Mouse (Mus musculus) CH12.LX (cell line): Measurements from ENCODE around the gene Ccdc105. TPM values are rescaled to one million over a fixed set of nuclear protein-coding genes. Genes with fewer than 3 reads are reported as not detected.

ENCODE experiments used
- DNase-seq: peaks from one replicate; pipeline ENCODE4 v3.0.0-alpha.2; 2013; ENCODE audit errors: extremely low read depth
- H3K27ac ChIP-seq: 2 replicates; pipeline ENCODE4 v1.5.1; 2012; ENCODE audit warnings: low read depth, mild to moderate bottlenecking, control low read depth, moderate library complexity; ENCODE audit not compliant: insufficient read depth
- H3K27me3 ChIP-seq: replicated peaks from 2 replicates; pipeline ENCODE3; 2012; ENCODE audit warnings: inconsistent platforms
- H3K36me3 ChIP-seq, 2 experiments: replicated peaks in 1 of 2; 2 replicates each; pipeline versions ENCODE3 to v1.6.1; 2012; ENCODE audit warnings: inconsistent platforms in 1 of 2, low read length in 1 of 2, mild to moderate bottlenecking in 1 of 2, mixed read lengths in 1 of 2, moderate library complexity in 1 of 2; ENCODE audit not compliant: control insufficient read depth in 1 of 2, insufficient read depth in 1 of 2
- H3K4me1 ChIP-seq, 2 experiments: 2 replicates each; pipeline ENCODE4 v1.6.1; 2012; ENCODE audit warnings: inconsistent platforms in 1 of 2, moderate library complexity in 1 of 2; ENCODE audit not compliant: insufficient read depth in 2 of 2, control insufficient read depth in 1 of 2
- H3K4me2 ChIP-seq: 2 replicates; pipeline ENCODE4 v1.6.1; 2012; ENCODE audit warnings: low read depth, mild to moderate bottlenecking, control low read depth; ENCODE audit not compliant: poor library complexity, insufficient read depth, severe bottlenecking
- H3K4me3 ChIP-seq, 3 experiments: fragments of 150-350 bp in 1 of 3; sonication (generic) in 1 of 3; replicated peaks in 1 of 3; 2 replicates each; pipeline versions ENCODE3 to v1.5.1; 2011 to 2012; ENCODE audit warnings: low read depth in 2 of 3, low read length in 2 of 3, mild to moderate bottlenecking in 2 of 3, moderate library complexity in 2 of 3, control low read depth in 1 of 3, improper control_type of control experiment in 1 of 3, inconsistent platforms in 1 of 3, mixed read lengths in 1 of 3; ENCODE audit not compliant: poor library complexity in 1 of 3
- H3K79me2 ChIP-seq: replicated peaks from 2 replicates; pipeline ENCODE4 v1.6.1; 2012; ENCODE audit warnings: mild to moderate bottlenecking, moderate library complexity; ENCODE audit not compliant: control insufficient read depth, poor library complexity, insufficient read depth, severe bottlenecking; ENCODE audit errors: extremely low read depth
- H3K9ac ChIP-seq: 2 replicates; pipeline ENCODE4 v1.6.1; 2012; ENCODE audit warnings: low read depth, mild to moderate bottlenecking, control low read depth, moderate library complexity; ENCODE audit not compliant: insufficient read depth
- H3K9me3 ChIP-seq: replicated peaks from 2 replicates; pipeline ENCODE3; 2012; ENCODE audit warnings: low read length, inconsistent platforms, mixed read lengths
- CHD1 ChIP-seq: IDR thresholded peaks from 2 replicates; pipeline ENCODE4 v1.6.1; 2012; ENCODE audit warnings: low read depth, low read length, improper control_type of control experiment, inconsistent platforms
- CHD2 ChIP-seq: IDR thresholded peaks from 2 replicates; pipeline ENCODE4 v1.6.1; 2011; ENCODE audit warnings: low read length, improper control_type of control experiment
- CTCF ChIP-seq, 2 experiments: IDR thresholded peaks in 1 of 2; conservative IDR thresholded peaks in 1 of 2; 2 replicates each; pipeline ENCODE4 v1.5.1; 2011 to 2012; ENCODE audit warnings: low read depth in 2 of 2, low read length in 2 of 2, improper control_type of control experiment in 1 of 2, inconsistent platforms in 1 of 2, mild to moderate bottlenecking in 1 of 2, moderate library complexity in 1 of 2
- GABPA ChIP-seq: IDR thresholded peaks from 2 replicates; pipeline ENCODE4 v1.6.1; 2012; ENCODE audit warnings: low read depth, low read length, improper control_type of control experiment, inconsistent platforms; ENCODE audit not compliant: insufficient replicate concordance
- HCFC1 ChIP-seq: IDR thresholded peaks from 2 replicates; pipeline ENCODE4 v1.6.1; 2012; ENCODE audit warnings: low read depth, mild to moderate bottlenecking, inconsistent platforms, low read length, improper control_type of control experiment
- JUND ChIP-seq: conservative IDR thresholded peaks from 2 replicates; pipeline ENCODE4 v1.6.1; 2011; ENCODE audit warnings: low read depth, low read length, improper control_type of control experiment
- KAT2A ChIP-seq: IDR thresholded peaks from 2 replicates; pipeline ENCODE4 v1.6.1; 2012; ENCODE audit warnings: low read length, improper control_type of control experiment, inconsistent platforms; ENCODE audit not compliant: insufficient replicate concordance
- MAX ChIP-seq: IDR thresholded peaks from 2 replicates; pipeline ENCODE4 v1.6.1; 2011; ENCODE audit warnings: low read length, improper control_type of control experiment
- MAZ ChIP-seq: IDR thresholded peaks from 2 replicates; pipeline ENCODE4 v1.6.1; 2012; ENCODE audit warnings: low read depth, mild to moderate bottlenecking, inconsistent platforms, low read length, improper control_type of control experiment, moderate library complexity
- MEF2A ChIP-seq: IDR thresholded peaks from 2 replicates; pipeline ENCODE4 v1.6.1; 2014; ENCODE audit warnings: low read depth, mild to moderate bottlenecking, inconsistent platforms, low read length, improper control_type of control experiment, borderline replicate concordance
- MYC ChIP-seq: IDR thresholded peaks from 2 replicates; pipeline ENCODE4 v1.6.1; 2011; ENCODE audit warnings: low read depth, mild to moderate bottlenecking, improper control_type of control experiment, low read length
- POLR2A ChIP-seq: IDR thresholded peaks from 2 replicates; pipeline ENCODE4 v1.6.1; 2011; ENCODE audit warnings: low read depth, mild to moderate bottlenecking, improper control_type of control experiment, low read length
- RAD21 ChIP-seq: IDR thresholded peaks from 2 replicates; pipeline ENCODE4 v1.6.1; 2011; ENCODE audit warnings: low read depth, mild to moderate bottlenecking, low read length, improper control_type of control experiment, moderate library complexity
- RCOR1 ChIP-seq: conservative IDR thresholded peaks from 2 replicates; pipeline ENCODE4 v1.6.1; 2012; ENCODE audit warnings: low read depth, mild to moderate bottlenecking, inconsistent platforms, low read length, improper control_type of control experiment
- SIN3A ChIP-seq: IDR thresholded peaks from 2 replicates; pipeline ENCODE4 v1.6.1; 2012; ENCODE audit warnings: low read length, improper control_type of control experiment, inconsistent platforms
- SMC3 ChIP-seq: IDR thresholded peaks from 2 replicates; pipeline ENCODE4 v1.6.1; 2011; ENCODE audit warnings: low read depth, low read length, improper control_type of control experiment
- TCF12 ChIP-seq: IDR thresholded peaks from 2 replicates; pipeline ENCODE4 v1.6.1; 2014; ENCODE audit warnings: low read depth, mild to moderate bottlenecking, inconsistent platforms, low read length, improper control_type of control experiment
- UBTF ChIP-seq: IDR thresholded peaks from 2 replicates; pipeline ENCODE4 v1.6.1; 2012; ENCODE audit warnings: low read depth, mild to moderate bottlenecking, inconsistent platforms, low read length, improper control_type of control experiment, moderate library complexity
- USF2 ChIP-seq: conservative IDR thresholded peaks from 2 replicates; pipeline ENCODE4 v1.6.1; 2011; ENCODE audit warnings: low read depth, low read length, improper control_type of control experiment
- ZKSCAN1 ChIP-seq: IDR thresholded peaks from 2 replicates; pipeline ENCODE4 v1.6.1; 2012; ENCODE audit warnings: low read depth, inconsistent platforms, low read length, improper control_type of control experiment, borderline replicate concordance
- ZNF384 ChIP-seq: IDR thresholded peaks from 2 replicates; pipeline ENCODE4 v1.6.1; 2012; ENCODE audit warnings: low read depth, low read length, improper control_type of control experiment, inconsistent platforms
- dilution Hi-C: fragments of 300-500 bp; cut with MboI; formaldehyde crosslinking; loops from 2 replicates; pipeline ENCODE4 v1.14.3; 2020; ENCODE audit warnings: low sequenced_read_pairs; ENCODE audit not compliant: extremely low pct_unique_long_range_greater_than_20kb, extremely low pct_ligation_motif_present
- in situ Hi-C: fragments of 300-500 bp; cut with MboI; formaldehyde crosslinking; loops from 3 replicates; pipeline ENCODE4 v1.14.3; 2019; ENCODE audit warnings: low sequenced_read_pairs, low pct_ligation_motif_present, low pct_unique_long_range_greater_than_20kb, mixed read lengths
- polyA plus RNA-seq: library from polyadenylated mRNA; unstranded; fragments of >175 nt; gene quantifications from 2 replicates; pipeline ENCODE4 v1.2.1, GENCODE M21; 2012; ENCODE audit warnings: low read depth; ENCODE audit not compliant: insufficient read length
- total RNA-seq, 2 experiments: library from RNA; depleted of rRNA; stranded (reverse); fragments of 300-350 nt in 1 of 2; fragments of >200 nt in 1 of 2; gene quantifications; 2 replicates each; pipeline ENCODE4 v1.2.3; 2012 to 2014

Gene Ccdc105
- total and polyA plus RNA-seq, 3 experiments, result not detected

GRCm38 (mm10) chr10:78715156-78715555, 37.7 kb downstream of the Ccdc105 start:
- H3K4me2 ChIP-seq, result no peak overlapping the region
- no peaks in the 10 kb centered on the region for H3K79me2 ChIP-seq
- DNase-seq, result no peak
- peaks cover 40% of the 10 kb centered on the region for H3K27me3 ChIP-seq
- no peak overlapping the region for H3K27ac ChIP-seq
- in situ Hi-C loops, result no loop called here
- no peaks in the 10 kb centered on the region for H3K9me3 ChIP-seq
- H3K9ac ChIP-seq, result no peak overlapping the region
- H3K4me1 ChIP-seq, result no peaks in the 10 kb centered on the region
- TF ChIP-seq KAT2A (no peak), GABPA (no peak), JUND (no peak), SMC3 (no peak), CHD1 (no peak), TCF12 (no peak), MYC (no peak), HCFC1 (no peak), MAX (no peak)
- TF ChIP-seq, all 38 proteins: peak for 0
- Histone ChIP-seq H3K36me3 (no peaks in the 10 kb centered on the region), H3K4me3 (no peak overlapping the region)
- dilution Hi-C loops, result no loop called here

- dilution Hi-C loops (no loop called here), in situ Hi-C loops (no loop called here)
- H3K9ac ChIP-seq, result no peak overlapping the region
- H3K79me2 ChIP-seq, result no peaks in the 10 kb centered on the region
- no peak for DNase-seq
- H3K4me1 ChIP-seq, result no peaks in the 10 kb centered on the region
- H3K4me2 ChIP-seq, result no peak overlapping the region
- no peak overlapping the region for H3K4me3 ChIP-seq
- H3K27ac ChIP-seq, result no peak overlapping the region
- H3K36me3 ChIP-seq, result no peaks in the 10 kb centered on the region
- peaks cover 43% of the 10 kb centered on the region for H3K27me3 ChIP-seq
- no peak for TF ChIP-seq USF2
- no peak for TF ChIP-seq ZKSCAN1
- no peak for TF ChIP-seq CTCF (conservative IDR thresholded peaks at IDR 0.05 in 1 of 2, IDR thresholded peaks at IDR 0.05 in 1 of 2; ENCODE audit: low read depth in 2 of 2, low read length in 2 of 2)
- no peak for TF ChIP-seq MEF2A
- TF ChIP-seq MYC, result no peak
- no peak for TF ChIP-seq RCOR1
- TF ChIP-seq CHD1, result no peak
- no peak for TF ChIP-seq SMC3
- TF ChIP-seq ZNF384, result no peak
- no peak for TF ChIP-seq SIN3A
- TF ChIP-seq JUND, result no peak
- TF ChIP-seq RAD21, result no peak
- no peak for TF ChIP-seq MAZ
- no peak for TF ChIP-seq MAX
- TF ChIP-seq POLR2A, result no peak
- TF ChIP-seq CHD2, result no peak
- no peak for TF ChIP-seq UBTF
- no peak for TF ChIP-seq GABPA
- TF ChIP-seq KAT2A, result no peak
- TF ChIP-seq, all 38 proteins: peak for 0
- H3K9me3 ChIP-seq, result no peaks in the 10 kb centered on the region
These were observed 38.7 kb downstream of the Ccdc105 start for GRCm38 (mm10) chr10:78714129-78714528.
